Mouse (Mus musculus) CH12.LX (cell line): ENCODE results near the gene Gm20390.

Source experiments
- CTCF ChIP-seq, 2 experiments: IDR thresholded peaks in 1 of 2; conservative IDR thresholded peaks in 1 of 2; 2 replicates each; pipeline ENCODE4 v1.5.1; 2011 to 2012; ENCODE audit warnings: low read depth in 2 of 2, low read length in 2 of 2, improper control_type of control experiment in 1 of 2, inconsistent platforms in 1 of 2, mild to moderate bottlenecking in 1 of 2, moderate library complexity in 1 of 2
- EP300 ChIP-seq: IDR thresholded peaks from 2 replicates; pipeline ENCODE4 v1.6.1; 2011; ENCODE audit warnings: low read length, improper control_type of control experiment
- USF1 ChIP-seq: IDR thresholded peaks from 2 replicates; pipeline ENCODE4 v1.6.1; 2014; ENCODE audit warnings: low read depth, mild to moderate bottlenecking, inconsistent platforms, low read length, improper control_type of control experiment

DNA sequence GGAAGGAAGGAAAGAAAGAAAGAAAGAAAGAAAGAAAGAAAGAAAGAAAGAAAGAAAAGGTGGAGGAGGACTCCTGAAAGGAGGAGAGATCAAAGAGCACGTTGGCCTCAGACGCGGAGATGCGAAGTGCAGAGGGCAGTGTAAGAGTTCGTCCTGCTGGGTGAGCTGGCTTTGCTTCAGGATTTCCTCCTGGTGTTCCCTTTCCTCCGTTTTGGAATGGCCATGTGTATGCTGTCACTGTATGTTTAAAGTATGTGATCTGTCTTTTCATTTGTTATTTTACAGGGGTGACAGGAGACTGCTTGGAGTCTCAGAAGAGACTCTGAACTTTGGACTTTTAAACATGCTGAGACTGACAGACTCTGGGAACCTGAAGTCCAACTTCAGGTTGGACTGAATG, 6.6 kb downstream of the Gm20390 start:
- TF ChIP-seq CTCF (conservative IDR thresholded peaks at IDR 0.05 in 1 of 2, IDR thresholded peaks at IDR 0.05 in 1 of 2; ENCODE audit: low read depth in 2 of 2, low read length in 2 of 2) (no peak), USF1 (no peak), EP300 (no peak)
